ENCODE assay signal across 9 mouse cellular contexts in genomic region chr11:20304341-20304740, GRCm38 (mm10). TPM values are rescaled to one million over a fixed set of nuclear protein-coding genes. Genes with fewer than 3 reads are reported as not detected.
A peak's percentile ranks its signal among the peaks of the same experiment; 100 is the strongest.
DNase-seq lines count a peak whose midpoint lies in the region; ATAC-seq and TF ChIP-seq lines count a peak whose summit lies in the region.
"Had no signal": no experiment of that assay in that cellular context is flagged by ENCODE, and none has a peak within 500 bp of the region (broad histone marks: within the 10 kb centered on the region; RNA-seq: fewer than 3 reads in every experiment).

No protein-coding gene starts in this region.

- no peaks in the 10 kb centered on the region for H3K27me3 ChIP-seq in intestine, embryonic 14.5 days (replicated peaks; ENCODE audit: control insufficient read depth, insufficient read depth, low read length)
- no peaks in the 10 kb centered on the region for H3K27me3 ChIP-seq in intestine, embryonic 15.5 days (replicated peaks)
- H3K27me3 ChIP-seq in E14TG2a.4 (ENCODE audit: insufficient read depth, low read length), result no peaks in the 10 kb centered on the region
- H3K27me3 ChIP-seq in small intestine, adult 2 months (ENCODE audit: control insufficient read depth, insufficient read depth, low read length), result no peaks in the 10 kb centered on the region
- H3K27me3 ChIP-seq: embryonic facial prominence, embryonic 12.5 days had no signal

- intact Hi-C loops in left cerebral cortex, postnatal 25 days (cut with DNase I), result loop anchor here (2.0 kb wide), 1 partner anchor 28 kb away; the partner anchor contains the start of gene Slc1a4

- H3K36me3 ChIP-seq in intestine, embryonic 14.5 days (ENCODE audit: control insufficient read depth, insufficient read depth, low read length), result peaks cover 46% of the 10 kb centered on the region
- peaks cover 10% of the 10 kb centered on the region; the same call in 1 of the 2 replicates for H3K36me3 ChIP-seq in intestine, embryonic 15.5 days
- H3K36me3 ChIP-seq in E14TG2a.4 (ENCODE audit: insufficient read depth, low read length), result peaks cover 67% of the 10 kb centered on the region
- no peaks in the 10 kb centered on the region for H3K36me3 ChIP-seq in small intestine, adult 2 months (ENCODE audit: control insufficient read depth, insufficient read depth, low read length)

- WGBS in intestine, embryonic 14.5 days, result 72% methylated on average over 6 of the region's 6 CpGs
- 81% methylated on average over 6 of the region's 6 CpGs for WGBS in intestine, embryonic 15.5 days
- 76% methylated on average over 6 of the region's 6 CpGs for WGBS in small intestine, adult 2 months

- DNase-seq in intestine, embryonic 14.5 days (ENCODE audit: low spot score), result peak; percentile 68
- peak; percentile 43 to 61 for DNase-seq in adrenal gland, postnatal 36 days
- DNase-seq in left cerebral cortex, postnatal 25 days (ENCODE audit: low spot score in 2 of 2), result peak; percentile 29 to 38

- peak; percentile 95 for TF ChIP-seq CTCF in E14TG2a.4 (conservative IDR thresholded peaks at IDR 0.05; ENCODE audit: low read length)
- peak; percentile 33; the same call in 1 of the 2 replicates for TF ChIP-seq CTCF in embryonic fibroblast, embryonic 13.5 days (IDR thresholded peaks at IDR 0.05; ENCODE audit: borderline replicate concordance, insufficient read depth, low read length)
- TF ChIP-seq CTCF in small intestine, adult 2 months (IDR thresholded peaks at IDR 0.05; ENCODE audit: extremely low read depth, insufficient read length, insufficient replicate concordance, low read depth, low read length), result peak; percentile 74; the same call in 1 of the 2 replicates

- no peak overlapping the region for H3K9ac ChIP-seq in intestine, embryonic 14.5 days (ENCODE audit: low read length)
- no peak overlapping the region for H3K9ac ChIP-seq in intestine, embryonic 15.5 days
- H3K9ac ChIP-seq: embryonic facial prominence, embryonic 12.5 days had no signal

- ATAC-seq in intestine, embryonic 14.5 days (replicated peaks; ENCODE audit: low FRiP score, low TSS enrichment, low read depth), result no peak
- no peak for ATAC-seq in intestine, embryonic 15.5 days
- ATAC-seq in erythroid progenitor cell, adult 5-6 weeks (replicated peaks; ENCODE audit: low FRiP score, poor library complexity, severe bottlenecking), result no peak

- H3K4me1 ChIP-seq in intestine, embryonic 14.5 days (replicated peaks; ENCODE audit: control insufficient read depth, insufficient read depth, low read length), result 0 out of 2 replicates have a peak, but pooled peaks cover 2% of the 10 kb centered on the region
- H3K4me1 ChIP-seq in intestine, embryonic 15.5 days (replicated peaks), result no peaks in the 10 kb centered on the region
- peaks cover 42% of the 10 kb centered on the region for H3K4me1 ChIP-seq in E14TG2a.4 (replicated peaks; ENCODE audit: low read depth, low read length)
- no peaks in the 10 kb centered on the region for H3K4me1 ChIP-seq in embryonic fibroblast, embryonic 13.5 days (ENCODE audit: control insufficient read depth, insufficient read depth, low read length)
- no peaks in the 10 kb centered on the region for H3K4me1 ChIP-seq in small intestine, adult 2 months (ENCODE audit: control insufficient read depth, insufficient read depth, insufficient read length, low read length)
- H3K4me1 ChIP-seq: embryonic facial prominence, embryonic 12.5 days had no signal

- H3K4me3 ChIP-seq in intestine, embryonic 14.5 days (ENCODE audit: low read depth, low read length), result no peak overlapping the region
- H3K4me3 ChIP-seq in intestine, embryonic 15.5 days (replicated peaks), result no peak overlapping the region
- no peak overlapping the region for H3K4me3 ChIP-seq in E14TG2a.4 (replicated peaks; ENCODE audit: low read length)
- no peak overlapping the region for H3K4me3 ChIP-seq in embryonic fibroblast, embryonic 13.5 days (ENCODE audit: insufficient read depth, low read length)
- H3K4me3 ChIP-seq in small intestine, adult 2 months (ENCODE audit: low read depth, low read length), result no peak overlapping the region
- H3K4me3 ChIP-seq: embryonic facial prominence, embryonic 12.5 days had no signal

- no peak for TF ChIP-seq POLR2A in embryonic fibroblast, embryonic 13.5 days (IDR thresholded peaks at IDR 0.05; ENCODE audit: low read depth, low read length)
- no peak for TF ChIP-seq POLR2A in small intestine, adult 2 months (IDR thresholded peaks at IDR 0.05; ENCODE audit: low read depth, low read length)

- no peaks in the 10 kb centered on the region for H3K9me3 ChIP-seq in intestine, embryonic 14.5 days (ENCODE audit: control insufficient read depth, low read length)
- H3K9me3 ChIP-seq in intestine, embryonic 15.5 days, result no peaks in the 10 kb centered on the region
- no peaks in the 10 kb centered on the region for H3K9me3 ChIP-seq in E14TG2a.4 (ENCODE audit: low read length)
- H3K9me3 ChIP-seq: embryonic facial prominence, embryonic 12.5 days had no signal

- H3K27ac ChIP-seq in intestine, embryonic 14.5 days (ENCODE audit: low read depth), result no peak overlapping the region
- H3K27ac ChIP-seq in intestine, embryonic 15.5 days, result no peak overlapping the region
- H3K27ac ChIP-seq in embryonic fibroblast, embryonic 13.5 days (ENCODE audit: insufficient read depth, low read length), result no peak overlapping the region
- no peak overlapping the region for H3K27ac ChIP-seq in small intestine, adult 2 months (ENCODE audit: insufficient read depth, low read depth, low read length)
- H3K27ac ChIP-seq: embryonic facial prominence, embryonic 12.5 days had no signal

- no peak overlapping the region for H3K4me2 ChIP-seq in intestine, embryonic 14.5 days (ENCODE audit: low read length)
- H3K4me2 ChIP-seq in intestine, embryonic 15.5 days (replicated peaks), result no peak overlapping the region
- H3K4me2 ChIP-seq: embryonic facial prominence, embryonic 12.5 days had no signal

RNA-seq across cellular contexts. Expression of gene Slc1a4, which starts 28.2 kb away (rescaled TPM):
- 17.2 and 18.2 TPM in 2 replicates for polyA plus RNA-seq in intestine, embryonic 14.5 days (2014; fragmentation: Nextera tagmentation; extraction: Ambion mirVana)
- polyA plus RNA-seq in intestine, embryonic 15.5 days (2015; fragmentation: Nextera tagmentation; extraction: Ambion mirVana), result 12.5 and 13.1 TPM in 2 replicates
- 1 to 10 TPM; 7.9 to 9.1 TPM for total RNA-seq in adrenal gland, postnatal 36 days (2021)
- polyA plus RNA-seq in embryonic fibroblast, embryonic 13.5 days (2011; ENCODE audit: insufficient read length, low read depth, missing spikeins), result 45.2 and 61.5 TPM in 2 replicates
- 10 to 100 TPM; 39.3 to 43.2 TPM for total RNA-seq in left cerebral cortex, postnatal 25 days (2021)
- polyA plus RNA-seq in small intestine, adult 2 months (2012; rRNA removed), result 3.3 and 4.3 TPM in 2 replicates
- total RNA-seq in erythroid progenitor cell, adult 5-6 weeks (2015; ENCODE audit: low replicate concordance), result 1.8 TPM in 1 of 2 replicates, not detected in the other
- total RNA-seq in erythroid progenitor cell, adult 5-6 weeks (2017; ENCODE audit: low replicate concordance), result 0.77 TPM in 1 of 2 replicates, not detected in the other

RNA-seq across cellular contexts. Expression of gene Cep68, which starts 55.1 kb away (rescaled TPM):
- polyA plus RNA-seq in intestine, embryonic 14.5 days (2014; fragmentation: Nextera tagmentation; extraction: Ambion mirVana), result 34.1 and 38.0 TPM in 2 replicates
- polyA plus RNA-seq in intestine, embryonic 15.5 days (2015; fragmentation: Nextera tagmentation; extraction: Ambion mirVana), result 22.4 and 24.5 TPM in 2 replicates
- total RNA-seq in adrenal gland, postnatal 36 days (2021), result 10 to 100 TPM; 18.6 to 24.1 TPM
- polyA plus RNA-seq in embryonic fibroblast, embryonic 13.5 days (2011; ENCODE audit: insufficient read length, low read depth, missing spikeins), result 14.7 and 17.4 TPM in 2 replicates
- 10 to 100 TPM; 27.5 to 28.1 TPM for total RNA-seq in left cerebral cortex, postnatal 25 days (2021)
- 3.5 and 4.6 TPM in 2 replicates for polyA plus RNA-seq in small intestine, adult 2 months (2012; rRNA removed)
- total RNA-seq in erythroid progenitor cell, adult 5-6 weeks (2015; ENCODE audit: low replicate concordance), result 3.6 and 6.3 TPM in 2 replicates
- total RNA-seq in erythroid progenitor cell, adult 5-6 weeks (2017; ENCODE audit: low replicate concordance), result 3.3 and 4.7 TPM in 2 replicates

Comparison
In these comparisons a context has a peak if more than half of its experiments do, and no peak if none do; other contexts are left out.
1. CTCF ChIP-seq: peak in every context shown above with its lines; median percentile 95 in E14TG2a.4; 74 in small intestine, adult 2 months; 33 in embryonic fibroblast, embryonic 13.5 days.